Mouse (Mus musculus) right cerebral cortex, postnatal 36 days (tissue): ENCODE measurements around the gene Pemt.

Experiments used
- DNase-seq, 2 experiments: peaks; one replicate each; pipeline ENCODE4 v3.0.0; 2022; ENCODE audit warnings: low spot score in 2 of 2, mixed read lengths in 1 of 2

Gene Pemt

GRCm38 (mm10) chr11:60046058-60046735, at the start of gene Pemt:
Pemt (minus strand) TSS chr11:60046489.
- peak; percentile 95 to 96 for DNase-seq

- no peak for DNase-seq
These were observed 48.9 kb upstream of the Pemt start for GRCm38 (mm10) chr11:60094909-60095810.

- no peak for DNase-seq
These were observed 47.8 kb upstream of the Pemt start for GRCm38 (mm10) chr11:60093984-60094587.

GRCm38 (mm10) chr11:60093227-60093626, 46.9 kb upstream of the Pemt start:
- DNase-seq = no peak

GRCm38 (mm10) chr11:60091422-60091761, 45.1 kb upstream of the Pemt start:
- no peak for DNase-seq

- no peak for DNase-seq
These were observed 44.6 kb upstream of the Pemt start for GRCm38 (mm10) chr11:60090696-60091421.

GRCm38 (mm10) chr11:60088947-60089346, 42.7 kb upstream of the Pemt start:
- DNase-seq = peak in 1 of 2 experiments; percentile 37

GRCm38 (mm10) chr11:60086676-60087075, 40.4 kb upstream of the Pemt start:
- no peak for DNase-seq

GRCm38 (mm10) chr11:60084589-60084988, 38.3 kb upstream of the Pemt start:
- no peak for DNase-seq

- DNase-seq = peak; percentile 39 to 55
These were observed 30.5 kb upstream of the Pemt start for GRCm38 (mm10) chr11:60076790-60077189.

GRCm38 (mm10) chr11:60076183-60076582, 29.9 kb upstream of the Pemt start:
- DNase-seq = no peak

GRCm38 (mm10) chr11:60073936-60074502, 27.7 kb upstream of the Pemt start:
- DNase-seq = no peak

GRCm38 (mm10) chr11:60073121-60073520, 26.8 kb upstream of the Pemt start:
- DNase-seq = no peak

GRCm38 (mm10) chr11:60071221-60071620, 24.9 kb upstream of the Pemt start:
- no peak for DNase-seq

GRCm38 (mm10) chr11:60070599-60070998, 24.3 kb upstream of the Pemt start:
- no peak for DNase-seq

- DNase-seq = no peak
These were observed 22.3 kb upstream of the Pemt start for GRCm38 (mm10) chr11:60068631-60069030.

- no peak for DNase-seq
These were observed 21.4 kb upstream of the Pemt start for GRCm38 (mm10) chr11:60067646-60068045.

- no peak for DNase-seq
These were observed 19.0 kb upstream of the Pemt start for GRCm38 (mm10) chr11:60065267-60065666.

- DNase-seq = no peak
These were observed 15.3 kb upstream of the Pemt start for GRCm38 (mm10) chr11:60061504-60062006.

GRCm38 (mm10) chr11:60060026-60060425, 13.7 kb upstream of the Pemt start:
- no peak for DNase-seq

GRCm38 (mm10) chr11:60058441-60058840, 12.2 kb upstream of the Pemt start:
- no peak for DNase-seq
